Mouse (Mus musculus) neural tube, embryonic 10.5 days (tissue): ENCODE measurements around the gene Cxcl5.
"Not testable (repeated sequence)": the region's sequence is repeated elsewhere in the genome, so short reads cannot be mapped to it uniquely, and the experiment has no call there.

Experiments used
- DNase-seq: peaks from one replicate; pipeline ENCODE4 v3.0.0-alpha.2; 2017; ENCODE audit warnings: low spot score; ENCODE audit errors: extremely low spot score

Cxcl5 gene

GRCm38 (mm10) chr5:90783697-90784096, 24.5 kb downstream of the Cxcl5 start:
- no peak for DNase-seq

GRCm38 (mm10) chr5:90785659-90786588, 26.8 kb downstream of the Cxcl5 start, which contains the start of gene Cxcl3:
Cxcl3 (plus strand) TSS chr5:90786103.
- peak; percentile 49 for DNase-seq

GRCm38 (mm10) chr5:90788114-90788513, 29.0 kb downstream of the Cxcl5 start:
- no peak for DNase-seq

GRCm38 (mm10) chr5:90789306-90790073, 30.3 kb downstream of the Cxcl5 start:
- peak; percentile 15 for DNase-seq

- peak; percentile 32 for DNase-seq
Measured at GRCm38 (mm10) chr5:90790074-90790502, 30.9 kb downstream of the Cxcl5 start.

GRCm38 (mm10) chr5:90794195-90794625, 35.0 kb downstream of the Cxcl5 start, which contains the start of gene Cxcl15:
Cxcl15 (plus strand) TSS chr5:90794534.
- no peak for DNase-seq

- not testable (repeated sequence) for DNase-seq
Measured at GRCm38 (mm10) chr5:90795392-90795791, 36.2 kb downstream of the Cxcl5 start.

GRCm38 (mm10) chr5:90804574-90804973, 45.4 kb downstream of the Cxcl5 start:
- no peak for DNase-seq

- DNase-seq = no peak
Measured at GRCm38 (mm10) chr5:90806050-90806449, 46.9 kb downstream of the Cxcl5 start.

- DNase-seq = no peak
Measured at GRCm38 (mm10) chr5:90807176-90807950, 48.2 kb downstream of the Cxcl5 start.
